Mouse (Mus musculus): Measurements from ENCODE around the gene Sphk1. TPM values are rescaled to one million over a fixed set of nuclear protein-coding genes. Genes with fewer than 3 reads are reported as not detected.

The Sphk1 gene
- polyA plus RNA-seq, 2 experiments: 23.0 to 26.8 TPM

DNA sequence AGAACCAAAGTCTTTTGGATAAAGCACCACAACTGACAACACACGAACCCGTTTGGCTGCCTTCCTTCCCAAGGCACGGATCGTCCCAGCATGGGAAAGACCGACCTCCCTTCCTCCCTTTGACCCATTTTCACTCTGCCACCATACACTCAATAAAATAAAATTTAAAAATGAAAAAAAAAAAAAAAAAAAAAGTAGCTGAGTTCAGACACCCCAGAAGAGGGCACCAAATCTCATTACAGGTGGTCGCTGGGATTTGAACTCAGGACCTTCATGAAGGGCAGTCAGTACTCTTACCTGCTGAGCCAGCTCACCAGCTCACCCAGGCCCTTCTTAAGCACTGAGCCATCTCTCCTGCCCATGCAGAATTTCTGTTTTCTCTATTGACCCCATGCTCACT is 31.7 kb upstream of the Sphk1 start:
- Histone ChIP-seq H3K4me3 (ENCODE audit: insufficient read depth in 1 of 2, low read depth in 2 of 2, low read length in 2 of 2) (no peak overlapping the region), H3K4me2 (ENCODE audit: low read depth) (peak overlapping the region; percentile 32), H3K36me3 (replicated peaks; ENCODE audit: control insufficient read depth, insufficient read depth, low read depth) (no peaks in the 10 kb centered on the region), H3K27ac (no peak overlapping the region), H3K9me3 (ENCODE audit: control insufficient read depth, low read length) (no peaks in the 10 kb centered on the region), H3K9ac (replicated peaks) (no peak overlapping the region), H3K4me1 (replicated peaks; ENCODE audit: control insufficient read depth in 2 of 2, insufficient read depth in 2 of 2, low read length in 1 of 2) (peaks cover 3 to 14% of the 10 kb centered on the region in 2 experiments), H3K27me3 (ENCODE audit: control insufficient read depth, insufficient read depth, low read length) (no peaks in the 10 kb centered on the region)
- WGBS (ENCODE audit: insufficient replicate concordance): 46% methylated on average over 6 of the region's 6 CpGs
- TF ChIP-seq CTCF (IDR thresholded peaks at IDR 0.05; ENCODE audit: low read depth) (no peak), EP300 (IDR thresholded peaks at IDR 0.05; ENCODE audit: low read depth) (no peak)
- no peak for ATAC-seq (ENCODE audit: insufficient read depth)
- DNase-seq (ENCODE audit: low read depth in 3 of 3, low spot score in 3 of 3): no peak

DNA sequence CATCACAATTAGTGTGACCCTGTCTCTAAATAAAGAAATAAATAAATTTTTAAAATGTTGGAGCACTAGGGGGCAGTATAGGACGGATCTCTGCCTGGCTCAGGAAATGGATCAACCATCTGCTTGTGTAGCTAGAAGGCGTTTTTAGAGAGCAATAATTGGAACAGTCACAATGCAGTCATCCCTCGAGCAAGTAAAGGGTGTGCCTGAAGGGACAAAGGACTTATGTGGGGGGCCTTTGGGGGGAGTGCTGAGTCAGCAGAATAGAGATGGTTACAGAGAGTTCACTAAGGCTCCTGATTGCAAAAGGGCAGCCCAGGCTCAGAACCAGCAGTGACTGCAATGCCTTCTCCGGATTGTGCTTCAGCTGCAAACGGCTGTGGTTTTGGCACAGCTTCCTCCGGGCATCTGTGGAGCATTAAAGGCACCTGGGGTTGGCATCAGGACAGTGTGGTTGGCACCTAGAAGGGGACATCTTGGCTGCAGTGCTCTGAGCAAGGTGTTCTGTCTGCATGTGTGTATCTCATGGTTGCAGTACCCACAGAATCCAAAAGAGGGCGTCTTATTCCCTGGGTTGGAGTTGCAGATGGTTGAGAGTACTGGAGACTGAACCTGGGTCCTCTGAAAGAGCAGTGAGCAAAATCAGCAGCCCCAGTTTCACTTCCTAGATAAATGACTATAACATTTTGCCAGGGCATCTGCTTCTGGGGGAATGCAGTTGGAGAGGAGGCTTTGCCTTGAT is 29.5 kb upstream of the Sphk1 start:
- Histone ChIP-seq H3K27ac (peak overlapping the region; percentile 47; the same call in 1 of the 2 replicates), H3K4me1 (replicated peaks; ENCODE audit: control insufficient read depth in 2 of 2, insufficient read depth in 2 of 2, low read length in 1 of 2) (peaks cover 13 to 26% of the 10 kb centered on the region in 2 experiments), H3K4me2 (ENCODE audit: low read depth) (no peak overlapping the region), H3K4me3 (ENCODE audit: insufficient read depth in 1 of 2, low read depth in 2 of 2, low read length in 2 of 2) (no peak overlapping the region), H3K27me3 (ENCODE audit: control insufficient read depth, insufficient read depth, low read length) (no peaks in the 10 kb centered on the region), H3K36me3 (replicated peaks; ENCODE audit: control insufficient read depth, insufficient read depth, low read depth) (no peaks in the 10 kb centered on the region), H3K9ac (replicated peaks) (no peak overlapping the region), H3K9me3 (ENCODE audit: control insufficient read depth, low read length) (no peaks in the 10 kb centered on the region)
- DNase-seq (ENCODE audit: low read depth in 3 of 3, low spot score in 3 of 3) (peak; percentile 46 to 60 (median 48)), ATAC-seq (ENCODE audit: insufficient read depth) (peak; percentile 51)
- 11% methylated on average over 7 of the region's 7 CpGs for WGBS (ENCODE audit: insufficient replicate concordance)
- TF ChIP-seq EP300 (IDR thresholded peaks at IDR 0.05; ENCODE audit: low read depth): 0 out of 2 replicates have a peak, but pooled peaks have one; percentile 26
- TF ChIP-seq CTCF (IDR thresholded peaks at IDR 0.05; ENCODE audit: low read depth): peak; percentile 73

DNA sequence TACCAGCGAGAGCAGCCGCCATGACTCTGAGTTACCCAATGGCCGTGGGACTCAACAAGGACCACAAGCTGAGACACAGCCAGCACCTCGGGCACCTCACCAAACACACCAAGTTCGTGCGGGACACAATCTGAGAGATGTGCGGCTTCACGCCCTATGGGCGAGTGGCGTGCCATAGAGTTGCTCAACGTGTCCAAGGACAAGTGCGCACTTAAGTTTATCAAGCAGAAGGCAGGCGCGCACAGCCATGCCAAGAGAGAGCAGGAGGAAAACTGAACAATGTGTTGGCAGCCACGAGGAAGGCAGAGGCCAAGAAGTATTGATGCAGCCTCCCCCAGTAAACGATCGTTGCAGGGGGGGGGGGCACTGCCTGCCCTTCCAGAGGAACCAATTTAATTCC is 26.2 kb upstream of the Sphk1 start:
- ATAC-seq (ENCODE audit: insufficient read depth) (no peak), DNase-seq (ENCODE audit: low read depth in 3 of 3, low spot score in 3 of 3) (no peak)
- Histone ChIP-seq H3K27me3 (ENCODE audit: control insufficient read depth, insufficient read depth, low read length) (no peaks in the 10 kb centered on the region), H3K27ac (no peak overlapping the region), H3K4me1 (replicated peaks; ENCODE audit: control insufficient read depth in 2 of 2, insufficient read depth in 2 of 2, low read length in 1 of 2) (peaks cover 25 to 39% of the 10 kb centered on the region in 2 experiments), H3K9me3 (ENCODE audit: control insufficient read depth, low read length) (no peaks in the 10 kb centered on the region), H3K4me2 (ENCODE audit: low read depth) (no peak overlapping the region), H3K36me3 (replicated peaks; ENCODE audit: control insufficient read depth, insufficient read depth, low read depth) (no peaks in the 10 kb centered on the region), H3K9ac (replicated peaks) (no peak overlapping the region), H3K4me3 (ENCODE audit: insufficient read depth in 1 of 2, low read depth in 2 of 2, low read length in 2 of 2) (no peak overlapping the region)
- WGBS (ENCODE audit: insufficient replicate concordance): 81% methylated on average over 17 of the region's 17 CpGs
- TF ChIP-seq EP300 (IDR thresholded peaks at IDR 0.05; ENCODE audit: low read depth): no peak
- TF ChIP-seq CTCF (IDR thresholded peaks at IDR 0.05; ENCODE audit: low read depth): no peak

DNA sequence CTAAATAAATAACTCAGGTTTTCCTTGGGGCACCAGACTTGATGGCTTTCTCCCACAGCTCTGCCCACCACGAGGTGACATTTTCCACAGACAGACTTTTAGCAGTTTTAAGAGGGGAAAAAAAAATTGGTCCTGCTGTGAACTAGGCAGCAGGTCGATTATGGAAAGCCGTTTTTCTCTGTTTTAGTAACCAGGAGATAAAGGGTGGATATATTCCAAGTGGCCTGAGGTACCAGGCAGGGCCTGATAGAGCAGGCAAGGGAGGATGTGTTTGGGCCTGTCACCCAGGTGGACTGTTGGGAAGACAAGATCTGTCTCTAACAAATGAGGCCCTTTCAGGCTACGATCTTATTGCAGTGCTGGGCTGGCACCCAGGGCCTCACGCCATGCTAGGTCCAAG is 25.2 kb upstream of the Sphk1 start:
- Histone ChIP-seq H3K9ac (replicated peaks) (peak overlapping the region; percentile 54), H3K4me1 (replicated peaks; ENCODE audit: control insufficient read depth in 2 of 2, insufficient read depth in 2 of 2, low read length in 1 of 2) (peaks cover 25 to 37% of the 10 kb centered on the region in 2 experiments), H3K9me3 (ENCODE audit: control insufficient read depth, low read length) (no peaks in the 10 kb centered on the region), H3K4me3 (ENCODE audit: insufficient read depth in 1 of 2, low read depth in 2 of 2, low read length in 2 of 2) (no peak overlapping the region), H3K27me3 (ENCODE audit: control insufficient read depth, insufficient read depth, low read length) (no peaks in the 10 kb centered on the region), H3K36me3 (replicated peaks; ENCODE audit: control insufficient read depth, insufficient read depth, low read depth) (no peaks in the 10 kb centered on the region), H3K27ac (peak overlapping the region; percentile 87), H3K4me2 (ENCODE audit: low read depth) (peak overlapping the region; percentile 51)
- ATAC-seq (ENCODE audit: insufficient read depth) (peak; percentile 40), DNase-seq (ENCODE audit: low read depth in 3 of 3, low spot score in 3 of 3) (no peak)
- WGBS (ENCODE audit: insufficient replicate concordance): 19% methylated on average over 5 of the region's 5 CpGs
- TF ChIP-seq CTCF (IDR thresholded peaks at IDR 0.05; ENCODE audit: low read depth) (no peak), EP300 (IDR thresholded peaks at IDR 0.05; ENCODE audit: low read depth) (peak; percentile 64; the same call in 1 of the 2 replicates)

DNA sequence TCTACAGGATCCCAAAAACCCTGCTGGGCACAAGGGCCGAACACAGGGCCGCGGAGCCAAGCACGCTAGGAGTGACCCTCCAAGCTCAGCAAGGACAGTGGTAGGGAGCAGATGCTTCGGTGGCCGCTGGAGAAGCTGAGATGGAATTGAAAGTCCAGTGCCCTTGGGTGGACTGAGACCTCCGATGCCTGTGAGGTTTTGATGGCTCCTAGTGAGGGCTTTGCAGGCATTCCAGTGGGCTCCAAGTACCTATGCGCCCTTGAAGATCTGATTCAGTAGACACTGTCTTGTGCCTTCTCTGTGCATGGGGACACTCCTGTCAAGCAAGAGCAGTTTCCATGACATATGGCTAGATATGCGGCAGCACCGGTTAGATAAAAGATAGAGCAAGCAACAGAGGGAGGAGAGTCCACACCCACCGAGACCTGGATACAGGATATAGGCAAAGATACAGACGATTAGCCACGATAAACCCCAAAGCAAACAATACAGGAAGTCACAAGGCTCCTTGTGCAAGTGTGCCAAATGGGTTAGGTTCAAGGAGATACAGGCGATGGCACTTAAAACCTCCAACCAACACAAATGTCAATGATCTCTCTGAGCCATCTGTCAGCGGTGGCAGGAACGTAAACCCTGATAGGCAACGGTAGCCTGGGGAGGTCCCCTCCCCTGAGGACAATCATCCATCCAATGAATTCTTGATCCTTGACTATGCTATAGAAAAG is 24.4 kb upstream of the Sphk1 start:
- Histone ChIP-seq H3K27me3 (ENCODE audit: control insufficient read depth, insufficient read depth, low read length) (no peaks in the 10 kb centered on the region), H3K9me3 (ENCODE audit: control insufficient read depth, low read length) (no peaks in the 10 kb centered on the region), H3K27ac (peak overlapping the region; percentile 87), H3K4me1 (replicated peaks; ENCODE audit: control insufficient read depth in 2 of 2, insufficient read depth in 2 of 2, low read length in 1 of 2) (peaks cover 25 to 35% of the 10 kb centered on the region in 2 experiments), H3K4me2 (ENCODE audit: low read depth) (peak overlapping the region; percentile 51), H3K4me3 (ENCODE audit: insufficient read depth in 1 of 2, low read depth in 2 of 2, low read length in 2 of 2) (no peak overlapping the region), H3K36me3 (replicated peaks; ENCODE audit: control insufficient read depth, insufficient read depth, low read depth) (no peaks in the 10 kb centered on the region), H3K9ac (replicated peaks) (peak overlapping the region; percentile 54)
- ATAC-seq (ENCODE audit: insufficient read depth) (peak; percentile 89), DNase-seq (ENCODE audit: low read depth in 3 of 3, low spot score in 3 of 3) (peak; percentile 71 to 76 (median 72))
- 36% methylated on average over 17 of the region's 17 CpGs for WGBS (ENCODE audit: insufficient replicate concordance)
- no peak for TF ChIP-seq CTCF (IDR thresholded peaks at IDR 0.05; ENCODE audit: low read depth)
- peak; percentile 93 for TF ChIP-seq EP300 (IDR thresholded peaks at IDR 0.05; ENCODE audit: low read depth)
